Mouse (Mus musculus): ENCODE measurements at regions not wholly inside any gene's neighbourhood (a gene's known extent, or its start where the extent isn't known, plus 50 kb on each side); places are given as distances from the start of the nearest gene placed in this dataset.

DNA sequence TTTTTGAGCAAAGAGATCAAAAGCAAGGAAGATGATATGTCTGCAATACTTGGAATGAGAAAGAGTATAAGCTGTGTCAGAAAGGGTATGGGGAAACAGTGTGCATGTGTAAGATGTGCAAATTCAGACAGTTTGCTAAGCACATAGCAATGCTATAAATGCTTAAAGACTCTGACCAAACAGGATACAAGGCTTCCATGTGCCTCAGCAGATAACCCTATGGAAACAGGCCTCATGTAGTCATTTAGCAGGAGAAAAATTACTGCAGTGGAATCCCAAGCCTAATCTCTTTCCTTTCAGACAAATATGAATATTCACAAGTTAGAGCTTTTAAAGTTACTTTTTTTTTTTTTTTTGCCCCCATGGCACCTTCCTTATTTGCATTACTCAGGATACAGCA, 3189.8 kb upstream of the Lrrc6 start:
- TF ChIP-seq CTCF (IDR thresholded peaks at IDR 0.05; ENCODE audit: borderline replicate concordance, extremely low read depth, insufficient read depth, insufficient read length) (no peak), POLR2A (IDR thresholded peaks at IDR 0.05; ENCODE audit: borderline replicate concordance, extremely low read depth, insufficient read depth, insufficient read length, poor library complexity, severe bottlenecking) (no peak)
